Mouse (Mus musculus) forebrain, embryonic 10.5 days (tissue): ENCODE measurements at regions not wholly inside any gene's neighbourhood (a gene's known extent, or its start where the extent isn't known, plus 50 kb on each side); places are given as distances from the start of the nearest gene placed in this dataset.
A peak's percentile ranks its signal among the peaks of the same experiment; 100 is the strongest.

ENCODE experiments used
- DNase-seq: peaks from one replicate; pipeline ENCODE4 v3.0.0-alpha.2; 2017; ENCODE audit warnings: low spot score; ENCODE audit errors: extremely low spot score
- H3K27ac ChIP-seq: fragments of 300-500 bp; sonication (generic); 2 replicates; pipeline ENCODE4 v1.5.1; 2016; ENCODE audit warnings: mild to moderate bottlenecking
- H3K27me3 ChIP-seq: fragments of 300-500 bp; sonication (generic); 2 replicates; pipeline ENCODE4 v1.6.1; 2016; ENCODE audit warnings: mild to moderate bottlenecking; ENCODE audit not compliant: poor library complexity, severe bottlenecking
- H3K36me3 ChIP-seq: fragments of 300-500 bp; sonication (generic); replicated peaks from 2 replicates; pipeline ENCODE4 v1.6.1; 2016; ENCODE audit warnings: mild to moderate bottlenecking, moderate library complexity
- H3K4me1 ChIP-seq: fragments of 300-500 bp; sonication (generic); 2 replicates; pipeline ENCODE4 v1.6.1; 2016
- H3K4me3 ChIP-seq: fragments of 300-500 bp; sonication (generic); 2 replicates; pipeline ENCODE4 v1.5.1; 2016; ENCODE audit warnings: mild to moderate bottlenecking, moderate library complexity
- H3K9me3 ChIP-seq: fragments of 300-500 bp; sonication (generic); 2 replicates; pipeline ENCODE4 v1.6.1; 2016; ENCODE audit warnings: mild to moderate bottlenecking, moderate library complexity
- WGBS: fragments of 180-500 bp; shearing (Covaris S2); methylation state at CpG from one replicate; pipeline ENCODE4 v1.1.7; 2016; 5-methylcytosine and 5-hydroxymethylcytosine counted together

DNA sequence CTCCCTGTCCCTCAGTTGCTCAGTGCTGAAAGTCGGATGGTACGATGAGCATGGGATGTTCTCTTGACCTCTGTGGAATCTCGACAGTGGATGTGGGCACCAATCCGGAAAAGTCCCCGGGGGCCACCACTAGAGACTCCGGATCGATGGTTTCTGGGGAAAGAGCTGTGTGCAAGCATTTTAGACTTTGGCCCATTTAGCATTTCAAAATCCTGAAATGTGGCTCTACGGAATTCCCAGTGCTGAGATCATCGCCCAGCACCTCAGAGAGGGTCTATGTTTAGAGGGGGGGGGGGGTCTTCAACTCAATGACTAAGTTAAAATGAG is 68.6 kb downstream of the Tomm20 start:
- Histone ChIP-seq H3K36me3 (no peaks in the 10 kb centered on the region), H3K27ac (no peak overlapping the region), H3K4me1 (peaks cover 13% of the 10 kb centered on the region), H3K9me3 (0 out of 2 replicates have a peak, but pooled peaks cover 6% of the 10 kb centered on the region), H3K27me3 (no peaks in the 10 kb centered on the region), H3K4me3 (no peak overlapping the region)
- no peak for DNase-seq
- 91% methylated on average over 9 of the region's 9 CpGs for WGBS

DNA sequence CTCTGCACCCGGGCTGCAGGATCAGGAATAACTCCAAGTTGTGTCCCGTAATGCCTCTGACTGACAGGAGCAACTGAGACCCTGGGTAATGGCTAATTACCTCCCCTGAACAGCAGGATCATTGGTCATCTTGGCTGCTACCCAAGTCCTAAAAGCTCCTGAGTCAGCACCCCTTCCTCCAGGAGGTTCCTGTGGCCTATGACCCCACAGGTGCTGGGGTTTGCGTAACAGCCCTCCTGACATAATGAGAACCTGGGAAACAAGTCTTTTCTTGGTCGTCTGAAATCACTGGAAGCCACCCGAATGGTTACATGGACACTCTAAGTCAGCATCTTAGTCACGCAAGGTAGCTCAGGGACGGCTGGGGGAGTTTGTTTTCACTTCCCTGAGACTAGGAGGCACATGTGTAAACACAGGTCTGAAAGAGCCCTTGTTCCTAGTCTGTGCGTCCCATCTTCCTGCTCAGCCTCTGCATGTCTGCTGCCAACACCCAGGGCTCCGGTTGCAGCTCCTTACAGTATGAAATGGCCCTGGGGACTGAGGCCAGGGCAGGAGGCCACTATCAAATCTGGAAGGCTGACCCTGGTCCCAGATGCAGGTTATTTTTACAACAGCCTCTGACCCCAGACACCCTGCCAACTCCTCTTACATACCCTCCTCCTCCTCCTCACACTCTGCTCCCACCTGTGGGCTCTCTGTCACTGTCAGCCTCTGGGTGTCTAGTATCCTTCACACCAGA is 69.2 kb downstream of the Tomm20 start:
- no peak for DNase-seq
- 67% methylated on average over 9 of the region's 9 CpGs for WGBS
- Histone ChIP-seq H3K4me3 (no peak overlapping the region), H3K36me3 (no peaks in the 10 kb centered on the region), H3K4me1 (peaks cover 13% of the 10 kb centered on the region), H3K9me3 (0 out of 2 replicates have a peak, but pooled peaks cover 6% of the 10 kb centered on the region), H3K27me3 (no peaks in the 10 kb centered on the region), H3K27ac (peak overlapping the region; percentile 25; the same call in 1 of the 2 replicates)

DNA sequence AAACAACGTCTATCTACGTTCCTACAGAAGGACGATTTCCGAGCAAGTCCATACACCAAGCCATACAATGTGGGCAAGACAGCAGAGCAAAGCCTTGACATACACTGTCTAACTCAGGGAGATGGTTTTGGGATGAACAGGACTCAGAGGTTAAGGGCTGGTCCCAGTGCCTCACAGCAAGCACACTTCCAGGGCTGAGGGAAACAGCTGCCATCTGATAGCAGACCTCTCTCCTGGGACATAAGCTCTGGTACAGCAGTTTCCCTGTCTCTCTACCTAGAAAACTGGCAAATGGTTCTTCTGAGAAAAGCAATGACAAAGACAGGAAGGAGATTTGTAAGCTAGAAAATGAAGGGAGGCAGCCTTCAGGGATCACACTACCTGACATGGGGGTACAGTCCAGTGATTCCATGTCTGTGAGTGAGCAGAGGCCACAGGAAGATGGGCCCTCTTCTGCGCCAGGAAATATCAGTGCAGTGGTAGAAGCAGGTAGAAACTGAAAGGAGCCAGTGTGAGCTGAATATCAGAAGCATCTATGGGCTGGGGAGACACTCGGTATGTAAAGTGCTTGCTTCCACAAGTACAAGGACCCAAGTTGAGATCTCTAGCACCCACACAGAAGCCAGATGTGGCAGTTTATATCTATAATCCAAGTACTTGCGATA is 70.0 kb downstream of the Tomm20 start:
- WGBS = 84% methylated on average over 7 of the region's 7 CpGs
- no peaks in the 10 kb centered on the region for H3K36me3 ChIP-seq
- DNase-seq = no peak
- H3K4me1 ChIP-seq = peaks cover 13% of the 10 kb centered on the region
- H3K27ac ChIP-seq = no peak overlapping the region
- H3K4me3 ChIP-seq = no peak overlapping the region
- H3K9me3 ChIP-seq = 0 out of 2 replicates have a peak, but pooled peaks cover 6% of the 10 kb centered on the region
- no peaks in the 10 kb centered on the region for H3K27me3 ChIP-seq

GRCm38 (mm10) chr8:126874846-126875245 is 70.8 kb downstream of the Tomm20 start:
- DNase-seq = no peak
- 100% methylated on average over 1 of the region's 1 CpGs for WGBS
- H3K4me3 ChIP-seq = no peak overlapping the region
- H3K9me3 ChIP-seq = 0 out of 2 replicates have a peak, but pooled peaks cover 6% of the 10 kb centered on the region
- H3K27me3 ChIP-seq = no peaks in the 10 kb centered on the region
- H3K27ac ChIP-seq = no peak overlapping the region
- H3K4me1 ChIP-seq = peaks cover 13% of the 10 kb centered on the region
- H3K36me3 ChIP-seq = no peaks in the 10 kb centered on the region

DNA sequence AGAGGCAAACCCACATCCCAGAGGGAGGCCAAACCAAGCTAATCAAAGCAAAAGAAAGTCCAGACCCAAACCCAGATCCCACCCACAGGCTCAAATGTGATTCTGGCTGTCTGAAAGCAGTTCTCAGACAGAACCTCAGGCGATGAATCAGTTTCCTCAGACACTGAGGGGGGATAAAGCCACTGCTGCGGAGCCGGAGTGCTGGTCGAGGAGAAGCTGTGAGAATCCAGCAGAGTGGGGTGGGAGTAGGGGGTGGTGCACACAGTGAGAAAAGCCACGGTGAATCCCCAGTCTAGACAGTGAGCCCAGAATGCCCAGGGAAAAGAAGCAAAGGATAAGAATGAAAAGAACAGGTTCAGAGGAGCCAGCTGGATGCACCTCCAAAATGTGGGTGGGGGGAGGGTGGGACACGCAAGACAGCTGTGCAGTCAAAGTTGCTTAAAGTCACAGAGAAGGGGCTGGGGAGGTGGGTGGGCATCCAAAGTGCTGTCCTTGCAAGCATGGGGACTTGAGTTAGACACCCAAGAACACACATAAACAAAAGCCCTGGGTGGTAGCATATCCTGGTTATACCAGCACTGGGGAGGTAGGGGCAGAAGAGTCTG is 71.4 kb downstream of the Tomm20 start:
- H3K36me3 ChIP-seq = no peaks in the 10 kb centered on the region
- WGBS = 83% methylated on average over 6 of the region's 6 CpGs

DNA sequence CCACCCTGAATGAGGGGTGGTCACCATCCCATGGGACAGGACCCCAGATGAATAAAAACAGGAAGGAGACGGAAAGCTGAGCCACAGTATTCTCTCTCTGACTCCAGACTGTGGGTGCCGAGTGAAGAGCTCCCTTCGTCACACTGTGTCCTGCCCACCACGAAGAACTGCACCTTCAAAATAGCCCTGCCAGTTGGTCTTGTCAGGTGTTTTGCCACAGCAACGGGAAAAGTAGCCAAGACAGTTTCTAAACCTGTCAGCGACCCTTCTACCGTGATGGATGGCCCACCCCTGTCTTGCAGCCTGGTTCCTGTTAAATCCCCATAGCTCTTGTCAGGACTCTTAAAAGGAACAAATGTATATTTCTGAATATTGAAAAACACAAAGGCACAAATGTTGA is 72.3 kb downstream of the Tomm20 start:
- Histone ChIP-seq H3K4me3 (no peak overlapping the region), H3K36me3 (no peaks in the 10 kb centered on the region), H3K9me3 (0 out of 2 replicates have a peak, but pooled peaks cover 6% of the 10 kb centered on the region), H3K4me1 (peaks cover 13% of the 10 kb centered on the region), H3K27ac (no peak overlapping the region), H3K27me3 (no peaks in the 10 kb centered on the region)
- no peak for DNase-seq
- 90% methylated on average over 7 of the region's 7 CpGs for WGBS

More for the DNA sequence above, 71.4 kb downstream of the Tomm20 start:
- H3K27me3 ChIP-seq = no peaks in the 10 kb centered on the region
- no peak overlapping the region for H3K4me3 ChIP-seq
- no peak for DNase-seq
- 0 out of 2 replicates have a peak, but pooled peaks cover 6% of the 10 kb centered on the region for H3K9me3 ChIP-seq
- peaks cover 13% of the 10 kb centered on the region for H3K4me1 ChIP-seq
- no peak overlapping the region for H3K27ac ChIP-seq

DNA sequence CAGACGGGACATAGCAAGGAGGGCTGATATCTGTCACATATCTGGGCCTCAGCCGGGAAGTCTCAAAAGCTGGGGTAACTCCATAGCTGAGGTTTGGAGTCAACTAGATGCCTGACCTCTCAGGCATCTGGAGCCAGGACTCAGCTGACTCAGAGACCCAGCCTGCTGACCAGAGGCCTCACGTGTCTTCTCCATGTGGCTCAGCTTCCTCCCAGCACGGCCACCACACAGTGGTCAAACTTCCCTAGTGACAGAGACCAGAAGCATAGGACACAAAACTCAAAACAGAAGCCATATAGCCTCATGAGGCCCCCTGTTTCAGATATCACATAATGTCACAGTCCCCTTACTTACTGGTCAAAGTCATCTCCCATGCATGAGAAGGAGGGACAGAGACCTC is 73.1 kb downstream of the Tomm20 start:
- Histone ChIP-seq H3K4me3 (no peak overlapping the region), H3K27me3 (no peaks in the 10 kb centered on the region), H3K4me1 (peaks cover 13% of the 10 kb centered on the region), H3K36me3 (no peaks in the 10 kb centered on the region), H3K27ac (no peak overlapping the region), H3K9me3 (0 out of 2 replicates have a peak, but pooled peaks cover 6% of the 10 kb centered on the region)
- DNase-seq = no peak
- WGBS = 89% methylated on average over 4 of the region's 4 CpGs

DNA sequence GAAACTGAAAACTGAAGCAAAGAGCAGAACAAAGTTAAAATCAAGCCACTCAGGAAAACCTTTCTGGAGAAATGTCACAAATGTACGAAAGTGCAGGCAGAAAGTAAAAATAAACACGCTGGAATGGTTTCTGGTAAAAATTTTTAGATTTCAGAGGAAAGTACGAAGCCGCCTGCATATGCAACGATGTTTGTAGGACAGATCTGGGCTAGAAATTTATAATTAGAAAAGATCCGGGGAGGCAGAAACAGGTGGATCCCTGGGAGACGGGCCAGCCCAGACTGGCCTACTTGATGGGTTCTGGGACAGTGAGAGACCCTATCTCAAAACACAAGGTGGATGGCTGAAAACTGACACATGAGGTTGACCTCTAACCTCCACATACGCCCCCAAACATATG is 73.5 kb downstream of the Tomm20 start:
- WGBS = 90% methylated on average over 8 of the region's 8 CpGs
- Histone ChIP-seq H3K27me3 (no peaks in the 10 kb centered on the region), H3K9me3 (0 out of 2 replicates have a peak, but pooled peaks cover 6% of the 10 kb centered on the region), H3K4me3 (no peak overlapping the region), H3K4me1 (peaks cover 13% of the 10 kb centered on the region), H3K27ac (no peak overlapping the region), H3K36me3 (no peaks in the 10 kb centered on the region)
- no peak for DNase-seq

GRCm38 (mm10) chr8:126869464-126869850 is 76.2 kb downstream of the Tomm20 start:
- no peak for DNase-seq
- H3K36me3 ChIP-seq = no peaks in the 10 kb centered on the region
- H3K27ac ChIP-seq = no peak overlapping the region
- 0 out of 2 replicates have a peak, but pooled peaks cover 4% of the 10 kb centered on the region for H3K9me3 ChIP-seq
- 94% methylated on average over 1 of the region's 1 CpGs for WGBS
- no peaks in the 10 kb centered on the region for H3K4me1 ChIP-seq
- no peaks in the 10 kb centered on the region for H3K27me3 ChIP-seq
- no peak overlapping the region for H3K4me3 ChIP-seq

DNA sequence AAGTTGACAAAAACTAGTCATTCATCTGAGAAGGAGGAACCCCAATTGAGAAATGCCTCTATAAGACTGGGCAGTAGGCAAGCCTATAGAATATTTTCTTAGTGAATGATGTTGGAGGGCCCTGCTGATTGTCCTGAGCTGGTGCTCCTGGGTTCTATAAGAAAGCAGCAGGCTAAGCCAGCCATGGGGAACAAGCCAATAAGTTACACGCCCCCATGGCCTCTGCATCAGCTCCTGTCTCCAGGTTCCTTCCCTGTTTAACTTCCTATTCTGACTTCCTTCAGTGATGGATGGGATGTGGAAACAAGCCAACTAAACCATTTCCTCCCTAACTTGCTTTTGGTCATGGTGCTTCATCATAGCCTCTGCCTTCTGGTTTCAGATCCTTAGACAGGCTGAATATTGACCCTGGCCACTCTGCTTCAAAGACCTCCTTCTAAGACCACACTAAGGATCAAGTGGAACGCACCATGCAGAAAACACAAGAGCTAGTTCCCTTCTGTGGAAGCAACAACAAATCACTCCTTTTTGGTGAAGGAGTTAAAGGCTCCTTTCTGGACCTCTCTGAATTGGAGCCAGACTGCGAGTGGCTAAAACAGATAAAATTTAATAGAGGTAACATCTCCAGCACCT is 76.7 kb downstream of the Tomm20 start:
- Histone ChIP-seq H3K9me3 (no peaks in the 10 kb centered on the region), H3K4me1 (no peaks in the 10 kb centered on the region), H3K4me3 (no peak overlapping the region), H3K27ac (no peak overlapping the region), H3K36me3 (no peaks in the 10 kb centered on the region), H3K27me3 (no peaks in the 10 kb centered on the region)
- WGBS = 87% methylated on average over 3 of the region's 3 CpGs
- DNase-seq = no peak

DNA sequence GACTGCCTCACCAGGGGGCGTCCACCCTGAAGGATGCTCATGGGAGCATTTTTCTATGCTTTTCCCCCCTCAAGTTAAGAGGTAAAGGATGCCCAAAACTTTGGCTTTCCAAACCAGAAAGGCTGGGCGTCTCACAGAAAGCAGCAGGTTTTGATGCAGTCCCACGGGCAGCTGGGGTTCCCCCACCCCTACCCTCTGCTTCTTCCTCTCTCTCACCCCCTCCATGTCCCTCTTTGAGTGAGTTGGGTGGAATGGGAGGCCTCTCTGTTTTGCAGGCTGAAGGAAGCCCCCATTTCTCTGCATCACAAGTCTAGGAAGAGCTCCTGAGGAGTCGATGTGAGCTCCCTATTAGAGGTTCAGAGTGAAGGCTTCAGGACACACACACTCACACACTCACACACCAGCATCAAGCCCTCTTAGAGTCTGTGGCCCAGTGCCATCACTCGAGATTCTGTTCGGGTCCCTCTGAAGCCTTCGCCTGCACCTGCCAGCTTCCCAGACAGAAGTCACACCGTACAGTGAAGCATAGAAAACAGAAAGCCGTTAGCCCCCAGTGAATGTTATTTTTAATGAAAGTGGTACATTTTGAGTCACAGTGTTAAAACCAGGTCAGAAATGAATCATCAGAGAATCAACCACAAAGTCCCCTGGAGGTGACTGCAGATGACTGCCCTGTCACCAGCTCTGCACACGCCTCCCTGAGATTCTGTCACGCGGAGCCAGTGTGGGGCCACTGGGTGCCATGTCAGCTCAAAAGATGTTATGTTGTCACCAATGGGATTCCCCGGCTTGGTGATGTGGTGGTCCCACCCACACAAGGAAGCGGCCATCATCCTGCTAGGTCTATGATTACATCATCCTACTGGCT is 78.3 kb downstream of the Tomm20 start:
- no peaks in the 10 kb centered on the region for H3K9me3 ChIP-seq
- H3K36me3 ChIP-seq = no peaks in the 10 kb centered on the region
- no peak overlapping the region for H3K27ac ChIP-seq
- H3K4me1 ChIP-seq = 0 out of 2 replicates have a peak, but pooled peaks cover 2% of the 10 kb centered on the region
- H3K4me3 ChIP-seq = no peak overlapping the region
- 89% methylated on average over 14 of the region's 14 CpGs for whole genome bisulfite sequencing
- DNase-seq = no peak
- H3K27me3 ChIP-seq = no peaks in the 10 kb centered on the region
